Mouse (Mus musculus): ENCODE data around the gene Sgsm1.

DNA sequence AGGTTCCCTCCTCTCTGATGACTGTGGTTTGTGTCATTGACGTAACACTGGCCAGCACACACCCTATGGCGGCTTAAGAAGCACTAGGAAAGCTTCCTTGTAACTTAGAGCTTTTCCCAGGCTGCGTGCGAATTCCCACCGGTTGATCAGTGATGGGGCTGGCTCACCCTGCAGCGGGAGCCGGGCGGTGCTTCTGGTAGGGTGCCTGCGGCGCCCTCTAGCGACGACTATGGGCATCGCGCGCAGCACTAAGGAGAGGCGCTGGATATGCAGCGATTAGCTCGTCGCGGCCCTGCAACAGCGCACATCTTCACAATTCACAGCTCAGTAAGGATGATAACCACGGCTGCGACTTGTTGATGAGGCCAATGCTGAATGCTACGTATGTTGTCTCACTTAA is 3.4 kb upstream of the Sgsm1 start:
- no peak for TF ChIP-seq GATA1 (IDR thresholded peaks at IDR 0.05; ENCODE audit: borderline replicate concordance, low read length)
- no peak for TF ChIP-seq FLI1 (IDR thresholded peaks at IDR 0.05; ENCODE audit: low read length)

All from megakaryocyte, embryonic 14.5 days (primary cell).